Mouse (Mus musculus) mature B cell (primary cell): Measurements from ENCODE around the gene Hist2h2ac.
"Not testable (repeated sequence)": the region's sequence is repeated elsewhere in the genome, so short reads cannot be mapped to it uniquely, and the experiment has no call there.

Experiments used
- in situ Hi-C: fragments of 300-500 bp; cut with MboI; formaldehyde crosslinking; loops from 2 replicates; pipeline ENCODE4 v1.14.3; 2019

Gene Hist2h2ac

DNA sequence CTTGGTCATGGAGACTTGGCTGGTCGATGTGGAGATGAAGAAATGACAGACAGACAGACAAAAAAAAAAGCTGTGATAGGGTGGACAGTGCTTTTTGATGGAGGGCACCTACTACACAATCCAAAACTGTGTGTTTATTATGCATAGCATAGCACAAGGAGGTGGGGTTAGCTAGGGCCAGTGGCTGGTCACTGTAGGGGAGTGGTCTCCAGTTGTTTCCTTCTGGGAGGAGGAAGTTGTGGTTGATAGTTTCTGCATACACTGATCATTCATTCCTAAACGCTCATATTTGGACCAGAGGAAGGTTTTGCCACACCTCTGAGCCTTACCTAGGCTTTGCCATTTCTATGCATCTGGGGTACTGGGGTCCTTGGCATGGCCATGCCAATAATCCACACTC is 9.7 kb upstream of the Hist2h2ac start:
- in situ Hi-C loops: no loop called here

DNA sequence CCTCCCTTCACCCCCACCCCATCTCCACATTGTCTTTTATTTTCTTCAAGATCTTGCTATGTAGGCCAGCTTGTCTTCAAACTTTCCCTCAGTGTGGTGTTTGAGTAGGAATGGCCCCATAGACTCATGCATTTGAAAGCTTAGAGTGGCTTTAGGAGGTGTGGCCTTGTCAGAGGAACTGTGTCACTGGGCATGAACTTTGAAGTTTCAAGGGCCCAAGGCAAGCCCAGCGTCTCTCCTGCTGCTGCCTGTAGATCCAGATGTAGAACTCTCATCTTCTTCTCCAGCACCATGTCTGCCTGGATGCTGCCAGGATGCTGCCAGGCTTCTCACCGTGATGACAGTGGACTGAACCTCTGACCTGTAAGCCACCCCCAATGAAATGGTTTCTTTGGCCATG is 8.1 kb upstream of the Hist2h2ac start:
- in situ Hi-C loops: no loop called here

DNA sequence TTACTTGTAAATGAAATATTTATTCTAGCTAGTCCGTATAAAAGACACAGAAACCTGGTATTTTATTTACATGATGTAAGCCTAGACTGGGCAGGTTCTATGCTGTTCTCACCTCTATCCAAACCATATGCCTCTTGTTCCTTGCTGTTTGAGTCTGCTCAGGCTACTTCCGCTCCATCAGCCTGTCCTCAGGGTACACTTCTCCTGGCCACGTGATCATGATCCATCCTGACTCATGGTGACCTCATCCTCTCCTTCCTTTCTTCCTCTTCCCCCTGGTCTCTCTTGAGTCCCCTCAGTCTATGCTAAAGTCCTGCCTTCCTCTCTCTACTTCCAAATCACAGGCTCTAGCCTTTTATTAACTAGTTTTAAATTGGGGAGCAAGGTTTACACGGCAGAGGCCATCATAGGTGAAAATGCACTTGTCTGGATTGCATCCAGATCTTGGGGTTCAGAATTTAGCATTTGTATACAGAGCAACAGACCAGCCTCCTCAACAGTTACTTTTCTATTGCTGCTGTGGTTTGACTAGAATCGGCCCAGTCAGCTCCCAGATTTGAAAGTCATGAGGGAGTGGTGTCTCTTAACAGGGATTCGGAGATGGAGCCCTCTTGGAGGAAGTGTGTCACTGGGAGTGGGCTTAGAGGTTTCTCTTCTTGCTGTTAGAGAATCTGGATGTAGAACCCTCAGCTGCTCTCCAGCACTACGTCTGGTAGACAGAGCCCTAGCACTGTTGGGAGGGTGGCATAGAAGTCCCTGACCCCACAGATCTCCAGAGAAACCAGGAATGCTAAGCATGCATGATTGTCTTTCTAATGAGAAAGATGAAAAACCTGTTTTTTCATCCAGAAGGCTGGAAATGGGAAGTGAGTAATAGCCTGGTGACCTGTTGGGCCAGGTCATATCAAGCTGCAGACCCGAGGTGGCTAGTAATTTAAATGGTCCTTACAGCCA is 6.3 kb upstream of the Hist2h2ac start:
- in situ Hi-C loops: no loop called here

DNA sequence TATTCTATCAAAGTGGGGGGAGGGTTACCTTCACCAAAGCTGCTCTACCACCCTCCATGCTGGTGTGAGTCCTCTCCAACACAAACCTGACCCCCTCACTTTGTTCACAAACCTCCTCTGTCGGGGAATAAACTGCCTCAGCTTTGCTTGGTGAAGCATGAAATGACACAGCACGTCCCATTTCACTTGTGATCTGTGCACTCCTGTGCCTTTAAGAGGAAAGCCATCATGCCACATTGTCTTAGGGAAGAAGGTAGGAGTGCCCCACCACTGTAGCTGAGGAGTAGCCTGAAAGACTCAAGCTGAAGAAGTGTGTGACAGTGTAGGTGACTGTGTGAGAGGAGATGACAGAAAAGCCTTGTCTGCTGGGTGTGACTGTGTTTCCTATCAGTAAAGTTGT is 4.7 kb upstream of the Hist2h2ac start:
- in situ Hi-C loops: no loop called here

DNA sequence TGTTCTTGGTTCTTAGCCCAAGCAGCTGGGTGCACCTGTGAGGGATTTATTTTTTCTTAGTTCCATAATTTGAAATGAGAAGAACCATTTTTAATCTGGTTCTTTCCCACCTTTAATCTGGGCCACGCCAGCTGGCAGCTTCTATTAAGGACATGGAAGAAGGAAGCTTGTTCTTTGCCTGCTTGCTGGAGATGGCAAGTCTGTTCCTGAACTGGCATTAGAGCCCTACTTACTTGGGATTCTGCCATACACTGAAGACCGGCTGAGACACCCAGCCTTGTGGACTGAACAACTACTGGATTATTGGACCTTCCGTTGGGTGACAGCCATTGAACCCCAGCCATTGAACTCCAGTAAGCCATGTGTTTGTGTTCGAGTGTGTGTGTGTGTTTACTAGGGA is 2.1 kb upstream of the Hist2h2ac start:
- in situ Hi-C loops: loop anchor here (5.0 kb wide), 1 partner anchor 45 kb away; the partner anchor contains the start of genes Hist2h2bb and Hist2h3b

DNA sequence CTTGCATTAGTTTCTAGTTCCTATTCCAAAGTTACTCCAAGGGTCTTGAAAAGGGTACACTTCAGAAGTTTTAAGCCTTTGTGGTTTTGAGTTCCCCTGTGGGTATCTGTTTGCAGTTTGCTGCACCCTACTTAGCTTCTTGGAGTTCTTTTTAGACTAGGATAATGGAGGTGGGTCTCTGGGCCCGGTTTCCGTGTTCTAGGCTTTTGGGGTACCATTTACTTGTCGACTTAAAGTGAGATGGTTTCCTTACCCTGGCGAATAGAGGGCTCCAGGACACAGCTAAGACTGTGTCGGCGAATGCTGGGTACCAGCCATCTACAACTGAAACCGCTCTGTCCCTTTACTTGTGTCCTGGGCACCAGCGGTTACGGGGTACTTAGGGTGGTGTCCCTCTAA is 959 bp upstream of the Hist2h2ac start:
- in situ Hi-C loops: loop anchor here (5.0 kb wide), 1 partner anchor 46 kb away; the partner anchor contains the start of genes Hist2h2bb and Hist2h3b

DNA sequence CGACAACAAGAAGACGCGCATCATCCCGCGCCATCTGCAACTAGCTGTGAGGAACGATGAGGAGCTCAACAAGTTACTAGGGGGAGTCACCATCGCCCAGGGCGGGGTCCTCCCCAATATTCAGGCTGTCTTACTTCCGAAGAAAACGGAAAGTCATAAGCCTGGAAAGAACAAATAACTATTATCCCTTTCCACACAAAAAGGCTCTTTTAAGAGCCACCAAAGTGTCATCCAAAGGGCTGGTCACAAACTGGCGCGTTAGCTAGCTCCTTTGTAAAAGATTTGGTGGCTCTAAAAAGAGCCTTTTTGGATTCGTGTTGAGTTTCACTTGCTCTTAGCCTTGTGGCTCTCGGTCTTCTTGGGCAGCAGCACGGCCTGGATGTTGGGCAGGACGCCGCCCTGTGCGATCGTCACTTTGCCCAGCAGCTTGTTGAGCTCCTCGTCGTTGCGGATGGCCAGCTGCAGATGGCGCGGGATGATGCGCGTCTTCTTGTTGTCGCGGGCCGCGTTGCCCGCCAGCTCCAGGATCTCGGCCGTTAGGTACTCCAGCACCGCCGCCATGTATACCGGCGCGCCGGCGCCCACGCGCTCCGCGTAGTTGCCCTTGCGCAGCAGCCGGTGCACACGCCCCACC is 432 bp downstream of the Hist2h2ac start:
- in situ Hi-C loops: loop anchor here (5.0 kb wide), 1 partner anchor 47 kb away; the partner anchor contains the start of genes Hist2h2bb and Hist2h3b

DNA sequence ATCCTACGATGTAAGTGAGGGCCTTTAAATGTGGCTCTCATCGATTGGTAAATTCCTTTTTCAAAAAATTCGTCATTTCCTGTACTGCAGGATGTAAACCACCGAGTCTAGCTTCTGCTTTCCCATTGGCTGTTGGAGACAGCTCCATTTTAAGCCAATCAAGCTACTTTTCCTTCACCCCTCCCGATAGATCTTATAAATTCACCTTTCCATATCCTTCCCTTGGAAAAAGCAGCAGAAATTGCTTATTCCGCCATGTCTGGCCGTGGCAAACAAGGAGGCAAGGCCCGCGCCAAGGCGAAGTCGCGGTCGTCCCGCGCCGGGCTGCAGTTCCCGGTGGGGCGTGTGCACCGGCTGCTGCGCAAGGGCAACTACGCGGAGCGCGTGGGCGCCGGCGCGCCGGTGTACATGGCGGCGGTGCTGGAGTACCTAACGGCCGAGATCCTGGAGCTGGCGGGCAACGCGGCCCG is 984 bp downstream of the Hist2h2ac start, which contains the start of the genes Bola1 and Hist2h2ab:
Gene Bola1, minus strand, starts transcription at position 49 of the 470 bp plus-strand sequence.
Gene Hist2h2ab, plus strand, starts transcription at position 205 of the 470 bp plus-strand sequence.
- in situ Hi-C loops: loop anchor here (5.0 kb wide), 1 partner anchor 48 kb away; the partner anchor contains the start of genes Hist2h2bb and Hist2h3b

DNA sequence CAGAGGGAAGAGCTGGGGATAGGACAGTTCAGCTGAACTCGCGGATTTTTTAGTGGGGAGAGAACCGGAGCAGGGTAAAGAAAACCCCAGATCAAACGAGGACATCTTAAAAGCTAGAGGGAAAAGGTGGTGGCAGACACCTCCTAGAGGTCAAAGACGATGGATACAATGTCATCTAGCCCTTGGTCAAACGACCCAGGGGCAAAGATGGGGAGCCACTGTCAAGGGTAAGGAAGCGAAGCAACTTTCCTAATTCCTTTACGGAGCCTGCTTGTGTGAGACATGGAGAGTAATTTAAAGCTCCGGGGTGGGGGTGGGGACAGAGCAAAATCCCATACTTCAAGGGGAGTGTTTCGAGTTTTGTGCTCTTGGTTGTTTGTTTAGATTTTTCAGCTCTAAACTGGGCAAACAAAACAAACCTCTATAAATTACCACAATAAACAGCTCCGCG is 1.5 kb downstream of the Hist2h2ac start:
- in situ Hi-C loops: no loop called here

DNA sequence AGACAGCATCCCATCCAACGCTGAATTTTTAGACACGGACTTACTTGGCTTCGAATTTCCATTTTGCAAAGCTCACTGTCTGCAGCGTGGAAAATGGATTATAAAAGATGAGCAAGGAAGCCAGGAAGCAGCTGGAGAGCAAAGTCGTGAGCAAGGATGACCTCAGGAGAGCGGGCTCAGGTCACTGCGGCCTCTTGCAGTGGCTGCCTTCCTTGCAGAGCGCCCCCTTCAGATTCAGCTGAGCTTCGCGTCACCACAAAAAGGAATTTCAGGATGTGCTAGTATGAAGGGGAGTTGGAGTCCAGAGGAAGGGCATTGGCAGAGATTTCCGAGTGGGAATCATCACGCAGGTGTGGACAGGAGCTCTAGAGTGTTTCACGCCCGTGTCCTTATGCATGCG is 11.4 kb downstream of the Hist2h2ac start:
- in situ Hi-C loops: no loop called here

DNA sequence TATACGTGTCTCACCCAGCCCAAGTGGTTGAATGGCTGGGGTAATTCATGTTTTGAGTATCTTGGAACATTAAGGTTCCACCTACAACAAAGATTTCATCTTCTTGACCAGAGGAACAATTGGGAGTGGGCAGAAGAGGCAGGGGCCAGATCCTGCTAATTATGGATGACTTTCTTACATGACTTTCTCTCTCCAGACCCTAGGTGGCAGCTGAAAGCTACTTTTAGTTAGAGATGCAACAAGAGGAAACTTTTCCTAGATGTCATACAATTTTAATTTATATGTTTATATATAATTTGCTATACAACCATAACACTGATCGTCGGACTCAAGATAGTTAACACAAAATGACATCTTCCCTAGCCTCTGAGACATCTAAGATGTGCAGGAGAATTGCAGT is 12.9 kb downstream of the Hist2h2ac start:
- in situ Hi-C loops: no loop called here

DNA sequence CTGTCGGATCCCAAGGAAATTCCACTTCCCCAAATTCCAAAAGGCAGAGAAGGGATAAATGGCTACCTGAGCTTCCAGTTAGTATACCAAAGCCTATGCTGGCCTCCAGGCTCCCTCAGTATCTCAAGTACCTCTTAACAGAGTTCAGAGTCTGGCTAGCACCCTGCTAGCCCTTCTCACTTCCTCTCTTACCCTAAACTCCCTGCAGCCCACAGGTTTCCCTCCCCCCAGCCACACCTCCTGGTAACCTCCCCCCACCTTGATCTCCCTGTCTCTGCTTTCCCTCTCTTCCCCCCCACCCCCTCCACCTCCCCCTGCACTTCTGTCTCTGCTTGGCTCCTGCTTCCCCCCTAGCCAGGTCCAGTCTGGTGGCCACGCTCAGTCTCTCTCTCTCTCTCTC is 20.9 kb downstream of the Hist2h2ac start:
- in situ Hi-C loops: no loop called here

DNA sequence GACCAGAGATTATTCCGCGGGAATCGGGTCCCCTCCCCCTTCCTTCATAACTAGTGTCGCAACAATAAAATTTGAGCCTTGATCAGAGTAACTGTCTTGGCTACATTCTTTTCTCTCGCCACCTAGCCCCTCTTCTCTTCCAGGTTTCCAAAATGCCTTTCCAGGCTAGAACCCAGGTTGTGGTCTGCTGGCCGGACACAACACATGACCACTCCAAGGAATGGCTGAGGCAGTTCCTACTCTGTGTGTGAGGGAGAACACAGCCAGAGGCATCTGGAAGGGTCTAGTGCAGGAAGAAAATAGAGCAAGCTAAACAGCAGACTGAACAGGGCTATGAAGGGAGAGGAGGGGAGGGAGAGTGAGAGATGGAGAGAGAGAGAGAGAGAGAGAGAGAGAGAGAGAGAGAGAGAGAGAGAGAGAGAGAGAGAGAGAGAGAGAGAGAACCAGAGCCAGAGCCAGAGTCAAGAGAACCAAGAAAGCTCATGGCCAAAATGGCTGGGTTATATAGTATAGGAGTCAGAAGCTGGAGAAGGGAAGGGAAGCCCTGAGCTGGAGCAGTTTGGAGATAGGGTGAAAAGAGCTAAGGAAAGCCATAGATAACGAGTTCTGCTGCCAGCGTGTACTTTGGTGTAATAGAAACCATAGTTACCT is 22.0 kb downstream of the Hist2h2ac start:
- in situ Hi-C loops: not testable (repeated sequence)

DNA sequence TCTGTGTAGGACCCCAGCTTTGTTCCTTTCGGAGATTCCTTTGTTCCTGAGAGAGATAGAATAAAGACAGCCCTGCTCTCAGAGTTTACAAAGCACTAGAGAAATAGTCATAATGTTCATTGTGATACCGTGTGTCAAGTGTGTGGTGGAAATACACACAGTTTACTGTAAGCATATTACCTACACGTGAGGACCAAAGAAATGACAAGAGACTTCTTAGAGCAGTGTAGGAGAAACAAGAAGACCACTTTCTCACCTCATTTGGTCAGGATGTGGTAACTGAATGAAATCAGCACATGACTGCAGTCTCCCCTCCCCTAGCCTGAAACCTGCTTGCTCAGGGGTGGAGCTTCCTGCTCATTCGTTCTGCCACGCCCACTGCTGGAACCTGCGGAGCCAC is 22.5 kb downstream of the Hist2h2ac start:
- in situ Hi-C loops: no loop called here

DNA sequence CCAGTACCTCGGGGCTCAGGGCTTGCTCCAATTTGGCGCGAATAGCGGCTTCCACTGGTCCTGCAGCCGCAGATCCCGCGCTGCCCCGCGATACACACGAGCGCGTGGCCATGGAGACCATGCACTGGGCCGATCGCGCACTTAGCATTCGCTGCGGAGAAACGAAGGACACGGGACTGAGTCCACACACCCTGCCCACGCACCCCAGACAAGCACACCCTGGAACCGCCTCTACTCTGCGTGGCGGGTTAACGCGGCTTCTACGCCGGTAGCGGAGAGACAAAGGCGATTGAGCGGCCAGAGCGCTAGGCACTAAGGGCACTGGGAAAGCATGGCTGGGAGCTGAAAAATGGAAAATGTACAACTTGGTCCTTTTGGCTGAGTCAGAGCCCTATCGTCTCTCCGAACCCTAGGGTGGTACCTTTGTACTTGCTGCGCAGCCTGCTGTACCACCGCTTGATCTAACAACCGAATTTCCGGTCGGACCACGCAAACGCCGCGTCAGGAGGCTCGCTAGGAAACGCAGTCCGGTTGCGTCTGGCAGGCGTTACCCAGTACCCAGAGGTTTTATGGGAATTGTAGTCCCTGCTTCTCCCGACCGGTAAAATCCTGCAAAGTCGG is 23.4 kb downstream of the Hist2h2ac start:
- in situ Hi-C loops: no loop called here

DNA sequence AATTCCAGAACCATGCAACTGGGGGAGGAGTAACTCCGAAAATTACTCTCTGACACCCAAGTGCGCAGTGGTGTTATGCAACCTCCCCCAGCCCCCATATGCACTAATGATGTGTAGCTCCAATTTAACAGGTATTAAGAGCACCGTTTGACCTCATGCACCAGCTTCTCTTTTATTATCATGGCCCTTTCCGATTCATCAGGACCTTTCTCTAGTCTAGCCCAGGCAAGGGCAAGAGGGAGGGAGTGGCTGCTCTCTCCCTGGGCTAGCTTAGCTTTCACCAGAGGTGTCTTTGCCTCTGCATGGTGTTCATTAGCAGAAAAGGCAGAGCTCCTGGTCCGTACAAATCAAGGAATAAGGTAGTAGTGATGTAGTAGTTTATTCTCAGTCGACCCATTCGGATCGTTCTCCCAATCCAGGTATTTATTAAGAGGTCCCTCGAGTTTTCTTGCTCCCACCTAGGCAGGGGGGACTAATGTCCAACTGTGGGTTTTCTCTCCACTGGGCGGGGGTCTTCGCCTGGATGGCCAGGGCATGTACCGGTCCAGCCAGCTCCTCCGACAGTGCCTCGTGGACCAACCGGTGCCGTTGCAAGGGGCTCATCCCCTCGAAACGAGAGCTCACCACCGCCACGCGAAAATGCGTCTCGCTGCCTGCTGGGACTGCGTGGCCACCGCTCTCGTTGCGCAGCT is 24.1 kb downstream of the Hist2h2ac start:
- in situ Hi-C loops: no loop called here

DNA sequence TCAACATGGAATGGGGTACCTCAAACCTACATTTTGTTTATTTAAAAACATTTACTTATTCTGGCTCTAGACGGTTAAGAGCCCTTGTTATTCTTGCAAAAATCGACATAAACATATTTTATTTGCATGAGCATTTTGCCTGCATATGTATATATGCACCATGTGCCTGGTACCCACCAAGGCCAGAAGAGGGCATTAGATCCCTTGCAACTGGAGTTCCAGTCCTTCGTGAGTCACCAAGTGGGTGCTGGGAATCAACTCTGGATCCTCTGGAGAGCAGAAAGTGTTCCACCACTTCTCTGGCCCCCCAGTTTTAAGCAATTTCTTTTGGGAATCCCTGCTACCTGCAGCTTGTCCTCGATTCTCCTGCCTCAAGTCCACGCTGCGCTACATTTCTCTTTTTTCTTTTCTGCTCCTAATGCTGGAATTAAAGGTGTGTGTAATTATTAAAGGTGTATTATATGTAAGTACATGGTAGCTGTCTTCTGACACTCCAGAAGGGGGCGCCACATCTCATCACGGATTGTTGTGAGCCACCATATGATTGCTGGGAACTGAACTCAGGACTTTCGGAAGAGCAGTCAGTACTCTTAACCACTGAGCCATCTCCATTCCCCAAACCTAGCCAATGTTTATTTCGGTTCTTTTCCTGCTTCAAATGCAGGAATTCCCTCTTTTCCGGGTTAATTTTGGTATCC is 24.9 kb downstream of the Hist2h2ac start:
- in situ Hi-C loops: no loop called here

DNA sequence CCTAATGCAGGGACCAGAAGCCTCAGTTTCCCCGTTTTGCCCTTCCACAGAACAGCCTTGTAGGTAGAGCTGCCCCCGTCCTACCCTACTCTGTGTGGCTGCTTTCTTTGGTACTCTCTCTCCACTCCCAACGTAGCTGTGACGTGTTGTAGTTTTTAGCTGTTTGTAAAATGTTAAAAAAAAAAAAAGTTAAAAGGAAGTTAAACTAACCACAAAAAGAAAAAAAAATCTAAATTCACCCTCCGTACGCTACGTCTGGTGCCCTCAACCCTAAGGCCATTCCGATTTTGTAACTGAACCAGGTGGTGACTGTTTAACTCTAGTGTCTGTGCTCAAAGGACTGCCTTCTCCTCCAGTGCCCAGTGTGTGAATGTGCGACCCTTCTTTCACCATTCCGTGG is 25.7 kb downstream of the Hist2h2ac start:
- in situ Hi-C loops: no loop called here

DNA sequence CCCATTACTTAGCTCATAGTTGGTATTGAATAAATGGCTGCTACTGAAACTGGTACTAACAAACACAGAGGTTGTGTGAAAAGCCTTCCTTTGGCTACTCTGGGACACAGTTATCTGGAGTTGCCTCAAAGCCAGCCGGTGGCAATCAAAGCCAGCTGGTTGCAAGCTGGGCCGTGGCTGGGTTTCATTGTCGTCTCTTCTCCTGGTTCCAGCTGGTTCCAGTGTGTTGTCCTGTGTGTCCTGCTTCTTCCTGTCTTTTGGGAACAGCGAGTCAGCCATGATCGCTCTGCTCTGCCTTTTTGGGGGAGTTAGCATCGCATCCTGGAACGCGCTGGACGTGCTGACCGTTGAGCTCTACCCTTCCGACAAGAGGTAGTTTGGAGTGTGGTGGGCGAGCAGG is 27.7 kb downstream of the Hist2h2ac start:
- in situ Hi-C loops: no loop called here

DNA sequence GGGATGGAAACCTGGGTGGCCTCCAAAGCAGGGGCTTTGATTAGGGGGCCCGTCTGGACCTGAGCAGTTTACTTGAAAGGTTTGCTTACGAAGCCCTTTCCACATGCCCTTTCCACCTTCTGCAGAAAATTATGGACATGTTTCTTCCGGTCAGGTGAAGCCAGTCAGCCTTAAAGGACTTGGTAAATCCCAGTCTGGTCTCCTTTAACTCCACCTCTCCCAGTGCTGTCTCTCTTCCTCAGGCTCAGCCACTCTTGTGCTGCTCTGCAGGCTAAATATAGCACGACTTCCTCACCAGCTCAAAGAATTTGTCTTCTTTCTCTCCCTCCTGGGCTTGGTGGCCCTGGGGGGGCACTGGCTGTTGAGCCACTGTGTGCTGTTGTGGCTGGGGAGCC is 38.3 kb downstream of the Hist2h2ac start:
- in situ Hi-C loops: no loop called here
